Mouse (Mus musculus) megakaryocyte, embryonic 14.5 days (primary cell): ENCODE measurements around the gene Slc41a3. TPM values are rescaled to one million over a fixed set of nuclear protein-coding genes. Genes with fewer than 3 reads are reported as not detected.

ENCODE experiments used
- H3K27me3 ChIP-seq: replicated peaks from 2 replicates; pipeline ENCODE3; 2012; ENCODE audit warnings: inconsistent platforms
- H3K36me3 ChIP-seq: replicated peaks from 2 replicates; pipeline ENCODE3; 2012; ENCODE audit warnings: low read length, inconsistent platforms, mixed read lengths
- H3K4me1 ChIP-seq: 2 replicates; pipeline ENCODE4 v1.6.1; 2012; ENCODE audit warnings: inconsistent platforms
- H3K4me3 ChIP-seq: replicated peaks from 2 replicates; pipeline ENCODE3; 2012; ENCODE audit warnings: moderate library complexity, mild to moderate bottlenecking, inconsistent platforms
- H3K9me3 ChIP-seq: 2 replicates; pipeline ENCODE4 v1.6.1; 2012; ENCODE audit warnings: inconsistent platforms
- FLI1 ChIP-seq: IDR thresholded peaks from 2 replicates; pipeline ENCODE4 v1.6.1; 2012; ENCODE audit warnings: low read length, inconsistent platforms, mixed read lengths
- GATA1 ChIP-seq: IDR thresholded peaks from 3 replicates; pipeline ENCODE4 v1.6.1; 2012; ENCODE audit warnings: mixed read lengths, low read length, inconsistent platforms, borderline replicate concordance
- polyA plus RNA-seq: library from polyadenylated mRNA; stranded (reverse); fragments of >175 nt; gene quantifications from 2 replicates; pipeline ENCODE4 v1.2.3, GENCODE M21; 2012; ENCODE audit warnings: low replicate concordance; ENCODE audit not compliant: insufficient read depth

The Slc41a3 gene
- polyA plus RNA-seq, 1 experiment = 13.2 TPM

GRCm38 (mm10) chr6:90608186-90608585 is 3.7 kb downstream of the Slc41a3 start:
- Histone ChIP-seq H3K9me3 (no peaks in the 10 kb centered on the region), H3K4me3 (no peak overlapping the region), H3K4me1 (peaks cover 90% of the 10 kb centered on the region), H3K27me3 (no peaks in the 10 kb centered on the region), H3K36me3 (peaks cover 24% of the 10 kb centered on the region)
- TF ChIP-seq GATA1 = no peak
- no peak for TF ChIP-seq FLI1

- peaks cover 96% of the 10 kb centered on the region for H3K4me1 ChIP-seq
Measured at GRCm38 (mm10) chr6:90610248-90610647, 5.7 kb downstream of the Slc41a3 start.

GRCm38 (mm10) chr6:90613277-90613676 is 8.8 kb downstream of the Slc41a3 start:
- Histone ChIP-seq H3K4me3 (no peak overlapping the region), H3K9me3 (no peaks in the 10 kb centered on the region), H3K4me1 (peaks cover 96% of the 10 kb centered on the region), H3K27me3 (no peaks in the 10 kb centered on the region), H3K36me3 (peaks cover 45% of the 10 kb centered on the region)
- TF ChIP-seq FLI1 (no peak), GATA1 (no peak)

More at GRCm38 (mm10) chr6:90610248-90610647, 5.7 kb downstream of the Slc41a3 start:
- TF ChIP-seq FLI1 = no peak
- no peak for TF ChIP-seq GATA1
- Histone ChIP-seq H3K4me3 (no peak overlapping the region), H3K9me3 (no peaks in the 10 kb centered on the region), H3K27me3 (no peaks in the 10 kb centered on the region), H3K36me3 (peaks cover 42% of the 10 kb centered on the region)

DNA sequence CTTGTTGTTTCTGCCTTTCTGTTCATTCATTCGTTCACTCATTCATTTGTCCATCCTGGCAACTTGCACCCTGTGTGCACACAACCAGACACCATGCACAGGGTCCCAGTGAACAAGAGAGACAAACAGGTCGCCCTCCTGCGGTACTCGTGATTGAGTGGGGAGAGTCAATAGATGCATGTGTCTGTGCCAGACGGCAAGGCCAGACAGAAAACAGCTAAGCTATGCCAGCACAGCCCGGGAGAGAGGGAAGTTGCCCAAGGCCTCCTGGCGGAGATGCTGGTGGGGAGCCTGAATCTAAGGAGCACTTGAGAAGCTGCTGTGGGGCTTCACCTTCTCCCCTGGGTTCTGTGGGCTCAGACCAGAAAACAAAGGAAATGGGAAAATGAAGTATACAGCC is 10.8 kb downstream of the Slc41a3 start:
- H3K4me3 ChIP-seq = peak overlapping the region; percentile 40
- H3K9me3 ChIP-seq = no peaks in the 10 kb centered on the region
- peaks cover 50% of the 10 kb centered on the region for H3K36me3 ChIP-seq
- no peaks in the 10 kb centered on the region for H3K27me3 ChIP-seq
- peaks cover 96% of the 10 kb centered on the region for H3K4me1 ChIP-seq
- TF ChIP-seq GATA1 = no peak

GRCm38 (mm10) chr6:90615991-90616390 is 11.5 kb downstream of the Slc41a3 start:
- Histone ChIP-seq H3K36me3 (peaks cover 53% of the 10 kb centered on the region), H3K4me1 (peaks cover 100% of the 10 kb centered on the region), H3K27me3 (no peaks in the 10 kb centered on the region)

DNA sequence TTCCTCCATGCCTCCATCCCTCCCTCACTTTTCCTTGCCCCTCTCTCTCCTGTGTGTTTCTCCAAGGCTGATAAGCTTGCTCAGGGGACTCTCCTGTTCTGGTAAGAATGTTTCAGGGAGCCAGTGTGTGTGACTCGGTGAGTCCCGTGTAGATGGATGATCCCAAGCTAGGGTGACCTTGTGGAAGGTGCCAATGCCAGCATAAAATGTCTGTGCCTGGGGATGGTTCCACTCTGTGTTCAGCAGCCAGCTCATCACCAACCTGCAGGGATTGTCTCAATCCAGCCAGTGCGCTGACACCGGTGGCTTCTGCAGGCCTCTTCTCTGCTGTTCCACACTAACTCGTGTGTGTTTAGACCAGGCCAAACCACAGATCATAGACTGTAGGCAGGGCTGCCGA is 12.0 kb downstream of the Slc41a3 start:
- H3K9me3 ChIP-seq = no peaks in the 10 kb centered on the region
- TF ChIP-seq FLI1 (no peak), GATA1 (no peak)
- peaks cover 54% of the 10 kb centered on the region for H3K36me3 ChIP-seq
- H3K4me3 ChIP-seq = peak overlapping the region; percentile 39
- H3K4me1 ChIP-seq = peaks cover 100% of the 10 kb centered on the region
- H3K27me3 ChIP-seq = no peaks in the 10 kb centered on the region

More at GRCm38 (mm10) chr6:90615991-90616390, 11.5 kb downstream of the Slc41a3 start:
- Histone ChIP-seq H3K4me3 (no peak overlapping the region), H3K9me3 (no peaks in the 10 kb centered on the region)
- no peak for TF ChIP-seq FLI1
- TF ChIP-seq GATA1 = no peak

- Histone ChIP-seq H3K9me3 (no peaks in the 10 kb centered on the region), H3K36me3 (peaks cover 41% of the 10 kb centered on the region), H3K4me1 (peaks cover 100% of the 10 kb centered on the region), H3K27me3 (no peaks in the 10 kb centered on the region), H3K4me3 (peak overlapping the region; percentile 89)
- TF ChIP-seq GATA1 (no peak), FLI1 (no peak)
Measured at GRCm38 (mm10) chr6:90618274-90618673, 13.7 kb downstream of the Slc41a3 start.

- Histone ChIP-seq H3K4me1 (peaks cover 100% of the 10 kb centered on the region), H3K9me3 (no peaks in the 10 kb centered on the region), H3K27me3 (no peaks in the 10 kb centered on the region), H3K4me3 (peak overlapping the region; percentile 89), H3K36me3 (peaks cover 33% of the 10 kb centered on the region)
- TF ChIP-seq GATA1 (no peak), FLI1 (no peak)
Measured at GRCm38 (mm10) chr6:90618821-90619636, 14.5 kb downstream of the Slc41a3 start.

GRCm38 (mm10) chr6:90619936-90620335 is 15.4 kb downstream of the Slc41a3 start:
- Histone ChIP-seq H3K9me3 (no peaks in the 10 kb centered on the region), H3K27me3 (no peaks in the 10 kb centered on the region), H3K4me3 (peak overlapping the region; percentile 89), H3K36me3 (peaks cover 31% of the 10 kb centered on the region), H3K4me1 (peaks cover 100% of the 10 kb centered on the region)
- no peak for TF ChIP-seq FLI1
- no peak for TF ChIP-seq GATA1

DNA sequence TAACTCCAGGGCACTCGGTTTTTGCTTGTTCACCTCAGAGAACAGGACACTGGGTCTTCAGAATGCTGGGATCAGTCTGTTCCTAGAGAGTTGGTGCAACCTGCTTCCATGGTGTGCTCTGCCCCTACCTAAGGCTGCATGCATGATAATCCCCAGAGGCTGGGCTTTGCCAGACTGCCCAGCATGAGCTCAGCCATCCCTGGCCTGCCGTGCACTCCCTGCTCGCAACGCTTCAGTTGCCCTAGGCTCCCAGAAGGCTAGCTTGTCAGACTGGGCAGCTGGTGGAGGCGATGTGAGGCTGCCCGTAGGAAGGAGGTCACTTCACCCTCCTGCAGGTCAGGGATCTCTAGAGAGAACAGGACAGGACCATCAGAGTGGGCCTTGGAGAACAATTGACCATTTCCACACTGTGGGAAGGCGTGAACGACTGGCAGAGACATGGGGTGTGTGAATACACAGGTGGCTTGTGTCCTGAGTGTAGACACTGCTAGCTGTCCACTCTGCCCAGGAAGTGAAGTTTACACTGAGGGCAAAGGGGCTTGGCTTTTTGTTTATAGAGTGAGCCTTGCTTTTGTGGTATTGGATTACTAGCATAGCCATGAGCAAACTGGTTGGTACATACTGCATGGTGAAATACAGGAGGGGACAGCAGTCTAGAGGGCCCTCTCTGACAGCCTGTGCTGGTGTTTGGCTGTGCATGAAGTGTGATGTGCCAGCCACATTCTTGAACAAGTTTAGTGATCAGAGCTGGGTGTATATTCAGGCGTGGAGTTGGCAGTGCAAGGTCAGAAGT is 16.5 kb downstream of the Slc41a3 start:
- TF ChIP-seq FLI1 = no peak
- TF ChIP-seq GATA1 = no peak
- H3K9me3 ChIP-seq = no peaks in the 10 kb centered on the region
- no peaks in the 10 kb centered on the region for H3K27me3 ChIP-seq
- H3K36me3 ChIP-seq = peaks cover 38% of the 10 kb centered on the region
- peaks cover 97% of the 10 kb centered on the region for H3K4me1 ChIP-seq
- peak overlapping the region; percentile 48 for H3K4me3 ChIP-seq
